Mouse (Mus musculus): ENCODE measurements around the gene Gm48552.
A peak's percentile ranks its signal among the peaks of the same experiment; 100 is the strongest.

Gm48552 gene

GRCm38 (mm10) chr10:81385603-81386306 lies 3.0 kb upstream of the Gm48552 start:
- no peak for DNase-seq (ENCODE audit: low read depth, low spot score)

GRCm38 (mm10) chr10:81387716-81388115 lies 1.1 kb upstream of the Gm48552 start:
- no peak for DNase-seq (ENCODE audit: low read depth, low spot score)

GRCm38 (mm10) chr10:81389373-81389772 lies 568 bp downstream of the Gm48552 start:
- no peak for DNase-seq (ENCODE audit: low read depth, low spot score)

- no peak for DNase-seq (ENCODE audit: low read depth, low spot score)
Observed at GRCm38 (mm10) chr10:81389801-81390677, 1.2 kb downstream of the Gm48552 start.

- DNase-seq (ENCODE audit: low read depth, low spot score), result no peak
Observed at GRCm38 (mm10) chr10:81390678-81390965, 1.8 kb downstream of the Gm48552 start.

GRCm38 (mm10) chr10:81392270-81392669 lies 3.5 kb downstream of the Gm48552 start:
- DNase-seq (ENCODE audit: low read depth, low spot score), result no peak

- no peak for DNase-seq (ENCODE audit: low read depth, low spot score)
Observed at GRCm38 (mm10) chr10:81392781-81393185, 4.0 kb downstream of the Gm48552 start, which contains the start of gene Smim24. TSS of gene Smim24 (plus strand) at chr10:81393051.

GRCm38 (mm10) chr10:81393456-81394063 lies 4.8 kb downstream of the Gm48552 start:
- DNase-seq (ENCODE audit: low read depth, low spot score), result no peak

- no peak for DNase-seq (ENCODE audit: low read depth, low spot score)
Observed at GRCm38 (mm10) chr10:81395127-81395526, 6.3 kb downstream of the Gm48552 start.

GRCm38 (mm10) chr10:81395865-81396264 lies 7.1 kb downstream of the Gm48552 start:
- DNase-seq (ENCODE audit: low read depth, low spot score), result no peak

GRCm38 (mm10) chr10:81396749-81397148 lies 7.9 kb downstream of the Gm48552 start:
- no peak for DNase-seq (ENCODE audit: low read depth, low spot score)

- DNase-seq (ENCODE audit: low read depth, low spot score), result no peak
Observed at GRCm38 (mm10) chr10:81399296-81399695, 10.5 kb downstream of the Gm48552 start.

- DNase-seq (ENCODE audit: low read depth, low spot score), result no peak
Observed at GRCm38 (mm10) chr10:81399798-81400308, 11.0 kb downstream of the Gm48552 start.

- DNase-seq (ENCODE audit: low read depth, low spot score), result no peak
Observed at GRCm38 (mm10) chr10:81400371-81401204, 11.8 kb downstream of the Gm48552 start.

GRCm38 (mm10) chr10:81401205-81401520 lies 12.4 kb downstream of the Gm48552 start:
- no peak for DNase-seq (ENCODE audit: low read depth, low spot score)

GRCm38 (mm10) chr10:81401521-81402226 lies 12.9 kb downstream of the Gm48552 start:
- peak; percentile 72 for DNase-seq (ENCODE audit: low read depth, low spot score)

GRCm38 (mm10) chr10:81402227-81402765 lies 13.5 kb downstream of the Gm48552 start:
- DNase-seq (ENCODE audit: low read depth, low spot score), result no peak

- no peak for DNase-seq (ENCODE audit: low read depth, low spot score)
Observed at GRCm38 (mm10) chr10:81403511-81403910, 14.7 kb downstream of the Gm48552 start.

- no peak for DNase-seq (ENCODE audit: low read depth, low spot score)
Observed at GRCm38 (mm10) chr10:81404082-81404481, 15.3 kb downstream of the Gm48552 start.

- no peak for DNase-seq (ENCODE audit: low read depth, low spot score)
Observed at GRCm38 (mm10) chr10:81404720-81405119, 15.9 kb downstream of the Gm48552 start.
